Mouse (Mus musculus): ENCODE measurements around the gene Ppih. TPM values are rescaled to one million over a fixed set of nuclear protein-coding genes. Genes with fewer than 3 reads are reported as not detected.
A peak's percentile ranks its signal among the peaks of the same experiment; 100 is the strongest.

The Ppih gene
- 118 and 146 TPM in 2 replicates for total RNA-seq (2017)

DNA sequence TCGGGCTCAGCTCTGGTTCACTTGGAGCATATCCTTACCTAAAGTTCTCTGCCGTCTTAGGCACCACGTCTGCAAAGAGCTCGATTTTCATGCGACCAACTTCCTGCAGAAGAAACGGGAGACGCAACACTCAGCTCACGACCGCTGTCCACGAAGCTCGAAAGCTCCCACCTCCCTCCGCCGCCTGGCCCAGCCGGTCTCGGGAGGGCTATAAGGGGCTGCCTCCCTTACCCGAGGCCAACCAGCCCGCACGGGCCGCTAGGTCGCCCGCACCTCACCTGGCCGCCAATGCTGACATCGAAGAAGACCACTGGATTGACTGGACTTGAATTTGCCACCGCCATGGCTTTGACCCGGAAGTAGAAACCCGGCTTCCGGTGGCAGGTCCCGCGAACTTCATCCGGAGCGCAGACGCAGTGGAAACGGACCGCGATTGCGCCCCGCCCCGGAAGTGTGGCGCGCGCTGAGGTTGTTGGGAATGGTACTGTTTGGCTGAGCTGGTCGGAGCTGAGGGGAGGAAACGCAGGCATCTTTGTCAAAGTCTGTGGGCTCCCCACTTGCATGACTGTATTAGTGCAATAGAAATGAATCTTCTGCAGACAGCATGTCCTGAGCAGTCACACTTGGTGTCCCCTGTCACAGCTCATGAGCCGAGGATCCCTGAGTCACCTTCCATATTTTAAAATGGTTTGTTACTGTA, at the start of gene Ppih:
Gene Ppih, minus strand, starts transcription at position 416 of the 700 bp plus-strand sequence.
- ATAC-seq (replicated peaks; ENCODE audit: low read depth, poor library complexity, severe bottlenecking) = peak; percentile 100

DNA sequence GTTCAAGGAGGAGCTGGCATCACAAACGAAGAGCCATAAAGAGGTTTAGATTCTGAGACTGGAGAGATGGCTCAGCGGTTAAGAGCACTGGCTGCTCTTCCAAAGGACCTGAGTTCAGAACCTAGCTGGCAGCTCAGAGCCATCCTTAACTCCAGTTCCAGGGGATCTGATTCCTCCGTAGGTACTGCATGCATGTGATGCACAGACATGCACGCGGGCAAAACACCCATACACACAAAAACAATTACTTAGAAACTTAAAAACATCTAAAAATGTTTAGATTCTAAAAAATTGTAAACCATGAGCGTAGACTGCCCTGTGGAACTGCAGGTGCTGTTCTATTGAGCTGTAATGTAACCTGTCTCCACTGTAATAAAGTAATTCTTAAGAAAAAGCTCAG, 49.1 kb upstream of the Ppih start:
- ATAC-seq (replicated peaks; ENCODE audit: low read depth, poor library complexity, severe bottlenecking) = no peak

DNA sequence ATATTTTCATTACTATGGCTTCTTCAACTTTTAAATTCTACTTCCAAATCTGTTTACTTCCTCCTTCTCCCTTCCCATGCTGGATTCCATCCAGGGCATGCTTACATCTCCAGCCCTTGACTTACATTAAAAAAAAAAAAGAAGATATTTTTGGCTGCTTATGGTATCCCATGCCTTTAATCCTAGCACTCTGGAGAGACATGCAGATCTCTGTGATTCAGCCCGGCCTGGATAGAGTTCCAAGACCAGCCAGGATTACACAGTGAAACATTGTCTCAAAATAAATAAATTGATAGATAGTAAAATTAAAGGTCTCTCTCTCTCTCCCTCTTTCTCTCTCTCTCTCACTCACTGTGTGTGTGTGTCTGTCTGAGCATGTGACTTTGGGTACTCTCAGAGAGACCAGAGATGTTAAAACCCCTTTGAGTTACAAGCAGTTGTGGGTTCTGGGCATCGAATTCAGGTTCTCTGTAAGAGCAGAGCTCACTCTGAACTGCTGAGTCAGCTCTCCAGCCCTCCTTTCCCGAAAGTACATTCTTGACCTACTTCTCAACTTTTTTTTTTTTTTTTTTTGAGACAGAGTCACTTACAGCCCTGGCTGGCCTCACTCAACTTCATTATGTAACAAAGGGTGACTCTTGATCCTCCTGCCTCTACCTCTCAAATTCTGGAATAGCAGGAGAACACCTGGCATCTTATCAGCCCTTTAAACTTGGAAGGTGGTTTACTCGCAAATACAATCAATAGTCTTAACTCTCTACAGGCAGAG, 46.6 kb upstream of the Ppih start:
- no peak for ATAC-seq (replicated peaks; ENCODE audit: low read depth, poor library complexity, severe bottlenecking)

DNA sequence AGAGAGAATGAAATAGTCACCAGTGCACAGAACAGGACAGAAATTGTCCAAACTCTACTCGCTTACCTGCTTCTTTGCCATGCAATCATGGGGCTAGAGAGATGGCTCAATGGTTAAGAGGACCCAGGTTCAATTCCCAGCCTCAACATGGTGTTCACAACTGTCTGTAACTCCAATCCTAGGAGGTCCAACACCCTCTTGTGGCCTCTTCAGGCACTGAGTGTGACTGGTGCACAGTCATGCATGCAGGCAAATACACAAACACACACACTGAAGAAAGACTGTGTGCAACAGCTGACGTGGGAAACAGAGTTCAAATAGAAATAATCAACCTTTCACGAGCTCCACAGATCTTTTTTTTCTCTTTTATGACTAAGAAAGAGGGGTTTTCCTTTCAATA, 41.9 kb upstream of the Ppih start:
- no peak for ATAC-seq (replicated peaks; ENCODE audit: low read depth, poor library complexity, severe bottlenecking)

DNA sequence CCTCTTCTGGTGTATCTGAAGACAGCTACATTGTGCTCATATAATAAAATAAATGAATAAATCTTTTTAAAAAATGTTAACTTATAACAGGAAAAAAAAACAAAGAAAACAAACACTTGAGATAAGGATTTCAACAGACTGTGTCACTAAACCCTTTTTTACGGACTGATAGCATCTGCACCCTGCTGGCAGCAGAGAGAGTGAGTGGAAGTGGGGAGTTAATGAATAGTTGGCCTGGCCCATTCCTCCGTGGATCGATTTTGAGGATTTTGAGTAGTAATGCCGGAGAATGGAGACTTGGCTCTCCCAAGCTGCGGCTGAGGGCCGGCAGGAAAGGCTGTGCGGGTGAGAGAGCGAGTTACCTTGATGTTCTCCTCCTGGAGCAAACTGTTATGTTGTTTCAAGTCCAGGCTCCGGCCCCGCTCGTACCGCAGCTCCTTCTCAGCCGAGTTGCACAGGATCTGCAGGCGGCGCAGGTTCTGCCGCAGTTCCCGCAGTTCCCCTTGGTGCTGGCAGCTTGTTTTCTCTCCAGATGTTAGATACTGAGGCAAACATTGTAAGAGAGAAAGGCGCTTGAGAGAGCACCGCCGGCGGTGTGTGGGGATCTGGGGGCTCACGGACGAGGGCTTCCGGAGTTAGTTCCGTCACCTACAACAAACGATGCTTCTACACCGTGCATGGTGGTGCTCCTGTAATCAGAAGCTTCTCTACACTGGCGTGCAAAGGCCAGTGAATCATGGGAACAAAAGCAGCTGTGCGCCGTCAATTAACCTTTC, 39.0 kb upstream of the Ppih start:
- peak; percentile 56 for ATAC-seq (replicated peaks; ENCODE audit: low read depth, poor library complexity, severe bottlenecking)

DNA sequence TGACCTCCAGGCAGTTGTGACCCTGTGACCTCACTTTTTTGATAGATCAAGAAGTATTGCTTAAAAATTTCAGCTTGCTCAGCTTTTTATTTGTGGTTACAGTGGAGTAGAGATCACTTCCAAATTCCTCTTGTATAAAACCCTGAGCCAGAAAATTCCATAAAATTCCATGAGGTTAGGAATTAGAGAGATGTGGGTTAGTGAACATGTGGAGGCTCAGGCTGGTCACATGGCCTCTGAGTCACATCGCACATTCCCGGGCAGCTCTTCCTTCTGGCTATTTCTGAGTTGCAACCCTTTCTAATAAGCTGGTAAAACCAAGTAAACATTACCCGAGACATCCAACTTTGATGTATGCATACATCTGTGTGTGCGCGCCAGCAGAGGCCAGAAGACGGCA, 25.2 kb upstream of the Ppih start:
- ATAC-seq (replicated peaks; ENCODE audit: low read depth, poor library complexity, severe bottlenecking) = no peak

DNA sequence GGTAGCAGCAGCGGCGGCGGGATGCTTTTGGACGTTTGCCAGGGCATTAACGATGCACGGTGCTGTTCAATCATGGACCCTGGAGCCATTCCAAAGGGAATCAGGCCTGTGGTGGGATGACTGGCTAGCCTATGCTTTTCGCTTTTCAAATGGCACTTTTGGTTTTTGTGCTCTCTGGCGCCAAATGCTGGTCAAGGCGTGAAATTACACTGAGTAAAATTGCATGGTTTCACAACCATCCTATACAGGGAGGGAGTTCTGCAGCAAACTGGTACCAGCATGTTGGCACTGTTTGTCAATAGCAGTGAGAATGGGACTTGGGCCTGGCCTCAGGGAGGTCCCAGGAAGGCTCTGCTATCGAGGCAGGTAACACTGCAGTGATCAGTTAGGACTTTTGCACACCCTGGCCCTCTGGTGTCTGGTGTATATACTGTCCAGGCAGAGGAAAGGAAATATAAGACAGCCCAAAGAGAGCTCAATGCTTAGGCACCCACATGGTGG, 18.6 kb upstream of the Ppih start:
- peak; percentile 86 for ATAC-seq (replicated peaks; ENCODE audit: low read depth, poor library complexity, severe bottlenecking)

DNA sequence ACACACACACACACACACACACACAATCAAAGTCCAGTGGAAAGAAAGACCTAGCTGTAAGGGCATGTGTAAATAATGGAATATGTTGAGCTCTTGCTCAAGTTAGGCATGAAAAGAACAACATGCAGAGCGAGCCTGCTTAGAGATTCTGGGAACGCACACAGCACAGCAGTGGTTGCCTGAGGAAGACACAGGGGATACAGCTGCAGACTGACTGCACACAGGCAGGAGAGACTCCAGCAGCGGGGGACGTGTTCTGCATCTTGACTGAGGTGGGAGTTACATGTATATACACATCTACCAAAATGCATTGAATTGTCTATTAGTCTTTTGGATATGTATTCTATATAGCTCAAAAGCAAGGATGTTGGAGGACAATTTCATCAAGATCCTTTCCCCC, 18.1 kb upstream of the Ppih start:
- no peak for ATAC-seq (replicated peaks; ENCODE audit: low read depth, poor library complexity, severe bottlenecking)

DNA sequence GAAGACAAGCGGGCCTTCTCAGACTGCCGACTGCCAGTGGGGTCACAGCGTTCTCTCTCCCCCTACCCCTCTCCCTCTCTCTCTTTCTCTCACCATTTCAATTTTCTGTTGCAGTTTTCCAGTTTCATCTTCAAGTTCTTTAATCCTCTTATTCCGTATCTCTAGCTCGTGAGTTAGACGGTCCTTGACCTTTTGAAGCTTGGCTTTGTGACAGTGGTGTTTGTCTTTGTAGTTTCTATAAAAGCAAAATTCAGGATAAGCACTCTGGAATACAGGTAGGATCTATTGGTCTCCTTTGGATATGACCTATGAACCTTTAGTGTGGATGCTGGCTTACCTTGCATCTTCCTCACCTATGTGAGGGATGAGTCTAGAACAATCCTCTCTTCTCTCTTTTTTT, 13.1 kb upstream of the Ppih start:
- ATAC-seq (replicated peaks; ENCODE audit: low read depth, poor library complexity, severe bottlenecking) = no peak

DNA sequence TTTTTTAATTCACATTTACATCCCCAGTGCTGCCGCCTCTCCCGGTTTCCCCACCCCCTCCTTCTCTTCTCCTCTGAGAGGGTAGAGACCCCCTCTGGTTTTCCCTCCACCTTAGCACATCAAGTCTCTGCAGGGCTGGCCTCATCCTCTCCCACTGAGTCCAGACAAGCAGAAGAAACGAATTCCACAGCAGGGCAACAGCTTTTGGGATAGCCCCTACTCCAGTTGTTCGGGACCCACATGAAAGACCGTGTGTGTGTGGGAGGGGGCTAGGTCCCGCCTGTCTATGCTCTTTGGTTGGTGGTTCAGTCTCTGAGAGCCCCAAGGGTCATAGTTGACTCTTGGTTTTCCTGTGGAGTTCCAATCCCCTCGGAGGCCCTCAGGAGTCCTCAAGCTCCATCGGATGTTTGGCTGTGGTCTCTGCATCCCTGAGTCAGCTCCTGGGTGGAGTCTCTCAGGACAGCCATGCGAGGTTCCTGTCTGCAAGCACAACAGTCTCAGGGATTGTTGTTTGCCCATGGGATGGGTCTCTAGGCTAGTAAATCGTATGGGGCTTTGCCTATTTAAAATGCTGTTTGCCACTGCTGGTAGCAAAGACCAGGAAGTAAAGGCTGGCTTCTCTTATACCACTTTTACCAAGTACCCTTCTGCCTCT, 677 bp upstream of the Ppih start:
- no peak for ATAC-seq (replicated peaks; ENCODE audit: low read depth, poor library complexity, severe bottlenecking)

DNA sequence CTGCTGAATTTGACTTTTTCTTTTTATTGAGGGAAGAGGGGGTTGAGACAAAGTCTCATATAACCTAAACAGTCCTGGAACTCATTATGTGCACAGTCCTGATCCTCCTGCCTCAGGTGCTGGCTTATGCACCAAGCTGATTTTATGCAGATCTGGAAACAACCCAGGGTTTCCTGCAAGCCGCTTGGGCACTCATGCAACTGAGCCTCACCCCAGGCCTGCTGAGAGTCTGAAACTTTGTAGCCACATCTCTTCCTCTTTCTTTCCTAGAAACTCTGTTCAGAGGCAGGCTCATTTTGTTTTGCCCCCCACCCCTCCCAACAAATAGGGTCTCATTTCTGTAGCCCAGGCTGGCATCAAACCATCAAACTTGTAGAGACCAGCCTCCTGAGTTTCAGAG, 6.6 kb downstream of the Ppih start:
- ATAC-seq (replicated peaks; ENCODE audit: low read depth, poor library complexity, severe bottlenecking) = no peak

DNA sequence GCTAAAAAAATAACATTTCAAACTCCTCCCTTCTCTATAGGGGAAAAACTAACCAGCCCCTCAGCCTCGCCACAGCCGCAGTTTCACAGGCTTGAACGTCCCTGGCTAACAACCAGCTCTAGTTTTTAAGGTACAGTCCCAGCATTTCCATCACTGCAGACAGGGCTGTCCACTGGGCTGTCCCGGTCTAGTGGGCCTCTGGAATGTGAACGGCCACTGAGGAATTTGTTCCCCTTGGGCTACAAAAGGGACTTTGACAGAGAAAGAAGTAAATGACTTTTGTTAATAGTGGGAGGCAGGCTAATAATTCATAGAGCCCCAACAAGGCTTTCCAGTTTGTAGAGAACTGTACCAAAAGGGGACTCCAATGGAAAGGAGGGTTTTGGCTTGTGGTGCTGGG, 14.9 kb downstream of the Ppih start:
- ATAC-seq (replicated peaks; ENCODE audit: low read depth, poor library complexity, severe bottlenecking) = no peak

DNA sequence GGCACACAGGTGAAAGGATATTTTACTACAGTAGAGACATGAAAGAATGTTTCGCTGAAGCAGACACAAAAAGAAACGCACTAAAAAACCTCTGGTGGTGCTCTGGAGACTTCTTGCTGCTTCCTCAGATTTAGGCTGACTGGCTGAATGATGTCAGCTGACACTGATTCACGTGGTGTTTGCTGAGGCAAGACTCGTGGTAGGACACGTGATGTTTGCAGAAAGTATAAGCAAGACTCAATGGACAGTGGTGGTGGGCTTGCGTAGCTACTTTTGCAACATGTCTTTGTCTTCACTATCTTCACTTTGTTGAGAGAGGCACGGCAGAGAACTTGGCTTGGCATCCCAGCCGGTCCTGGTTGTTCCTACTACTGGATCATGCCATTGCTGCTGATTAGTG, 17.1 kb downstream of the Ppih start:
- no peak for ATAC-seq (replicated peaks; ENCODE audit: low read depth, poor library complexity, severe bottlenecking)

DNA sequence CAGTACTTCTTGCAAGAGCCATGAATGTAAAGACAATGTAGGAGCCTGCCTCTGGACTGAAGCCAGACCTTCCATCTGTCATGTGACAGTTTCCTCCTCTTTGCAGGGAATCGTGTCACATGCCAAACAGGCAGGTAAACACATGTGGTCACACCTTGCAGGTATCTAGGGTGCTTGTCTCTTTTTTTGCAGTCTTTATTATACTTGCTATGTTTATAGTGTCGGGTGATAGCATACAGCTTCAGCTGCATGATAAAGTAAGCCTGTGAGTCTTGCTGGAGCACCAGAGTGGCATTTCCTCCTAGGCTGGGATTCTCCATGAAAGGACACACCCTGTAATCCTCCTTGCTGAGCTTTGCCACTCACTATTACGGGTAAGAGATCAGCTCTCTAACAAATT, 18.6 kb downstream of the Ppih start:
- no peak for ATAC-seq (replicated peaks; ENCODE audit: low read depth, poor library complexity, severe bottlenecking)

DNA sequence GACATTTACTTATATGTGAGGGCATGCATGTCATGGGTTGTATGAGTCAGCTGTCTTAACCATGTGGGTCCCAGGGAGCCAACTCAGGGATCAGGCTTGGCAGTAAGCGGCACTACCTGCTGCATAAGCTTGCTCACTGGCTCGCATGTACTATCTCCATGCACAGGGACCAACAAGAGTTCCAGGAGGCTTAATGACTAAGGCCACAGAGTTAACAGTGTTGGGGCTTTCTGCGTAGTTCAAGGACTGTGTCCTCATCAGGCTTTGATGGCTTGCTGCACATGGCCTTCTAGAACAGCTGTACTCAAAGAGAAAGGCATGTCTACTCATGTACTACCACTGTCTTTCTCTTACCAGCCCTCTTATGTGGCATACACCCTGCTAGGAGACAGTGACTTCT, 19.6 kb downstream of the Ppih start:
- no peak for ATAC-seq (replicated peaks; ENCODE audit: low read depth, poor library complexity, severe bottlenecking)

DNA sequence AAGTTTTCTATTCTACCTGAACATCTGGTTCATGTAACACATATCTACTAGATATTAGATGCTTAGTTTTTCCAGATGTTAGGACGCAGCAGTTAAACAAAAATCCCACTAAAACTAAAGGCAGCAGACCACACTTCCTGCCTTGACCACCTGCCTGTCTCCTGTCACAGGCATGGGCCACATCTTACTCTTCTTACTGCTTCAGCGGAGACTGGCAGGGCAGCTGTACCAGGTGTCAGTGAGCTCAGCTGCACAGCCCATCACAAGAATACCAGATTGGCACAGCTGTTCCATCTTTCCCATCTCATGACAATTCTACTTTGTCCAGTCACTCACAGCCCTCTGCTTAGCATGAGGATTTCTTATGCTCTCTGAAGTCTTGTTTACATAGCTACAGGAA, 23.0 kb downstream of the Ppih start:
- ATAC-seq (replicated peaks; ENCODE audit: low read depth, poor library complexity, severe bottlenecking) = no peak

DNA sequence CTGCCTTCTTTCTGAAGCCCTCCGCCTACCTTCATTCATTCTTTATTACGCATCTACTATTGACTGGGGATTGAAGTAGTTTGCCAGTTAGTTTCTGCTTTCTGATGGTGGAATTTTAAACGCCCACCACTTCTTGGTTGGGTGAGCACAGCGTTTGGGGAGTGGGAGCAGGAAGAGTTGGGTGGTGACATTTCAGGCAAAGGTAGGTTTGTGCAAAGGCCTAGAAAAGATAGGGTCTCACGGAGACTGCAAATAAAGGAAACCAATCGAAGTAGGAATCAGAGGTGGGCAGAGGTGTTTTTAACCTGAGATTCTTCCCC, 25.3 kb downstream of the Ppih start:
- ATAC-seq (replicated peaks; ENCODE audit: low read depth, poor library complexity, severe bottlenecking) = no peak

DNA sequence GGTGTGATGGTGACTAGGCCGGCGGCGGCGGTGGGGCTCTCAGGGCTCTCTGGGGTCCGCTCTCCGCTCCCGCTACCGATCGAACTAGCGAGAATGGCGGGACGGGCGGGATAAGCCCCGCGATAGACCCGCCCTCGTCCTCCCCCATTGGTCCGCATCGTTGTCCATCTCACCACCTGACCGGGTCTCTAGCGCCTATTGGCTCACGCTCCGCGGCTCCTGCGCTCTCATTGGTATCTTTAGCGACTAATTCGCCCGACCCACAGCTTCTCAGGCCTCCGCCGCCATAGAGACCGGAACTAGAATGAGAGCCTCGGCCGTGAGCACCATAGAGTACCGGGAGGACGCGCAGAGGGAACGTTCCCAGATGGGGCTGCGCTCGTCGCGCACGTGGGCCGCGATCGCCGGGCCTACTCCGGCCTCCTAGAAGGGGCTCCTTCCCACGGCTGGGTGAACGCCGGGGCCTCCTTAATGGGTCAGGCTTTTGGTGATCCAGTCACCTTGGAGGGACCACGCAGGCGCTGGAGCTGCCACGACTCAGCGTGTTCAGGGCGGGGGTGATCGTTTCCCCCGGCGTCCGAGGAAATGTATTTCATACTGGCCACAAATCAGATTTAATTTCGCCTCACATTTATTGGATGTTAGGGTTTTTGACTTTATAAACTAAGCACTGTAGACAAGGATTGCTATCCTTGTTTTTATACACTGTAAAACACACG, 25.8 kb downstream of the Ppih start, which contains the start of gene Ybx1:
Gene Ybx1, minus strand, starts transcription at position 190 of the 719 bp plus-strand sequence.
- ATAC-seq (replicated peaks; ENCODE audit: low read depth, poor library complexity, severe bottlenecking) = peak; percentile 97

DNA sequence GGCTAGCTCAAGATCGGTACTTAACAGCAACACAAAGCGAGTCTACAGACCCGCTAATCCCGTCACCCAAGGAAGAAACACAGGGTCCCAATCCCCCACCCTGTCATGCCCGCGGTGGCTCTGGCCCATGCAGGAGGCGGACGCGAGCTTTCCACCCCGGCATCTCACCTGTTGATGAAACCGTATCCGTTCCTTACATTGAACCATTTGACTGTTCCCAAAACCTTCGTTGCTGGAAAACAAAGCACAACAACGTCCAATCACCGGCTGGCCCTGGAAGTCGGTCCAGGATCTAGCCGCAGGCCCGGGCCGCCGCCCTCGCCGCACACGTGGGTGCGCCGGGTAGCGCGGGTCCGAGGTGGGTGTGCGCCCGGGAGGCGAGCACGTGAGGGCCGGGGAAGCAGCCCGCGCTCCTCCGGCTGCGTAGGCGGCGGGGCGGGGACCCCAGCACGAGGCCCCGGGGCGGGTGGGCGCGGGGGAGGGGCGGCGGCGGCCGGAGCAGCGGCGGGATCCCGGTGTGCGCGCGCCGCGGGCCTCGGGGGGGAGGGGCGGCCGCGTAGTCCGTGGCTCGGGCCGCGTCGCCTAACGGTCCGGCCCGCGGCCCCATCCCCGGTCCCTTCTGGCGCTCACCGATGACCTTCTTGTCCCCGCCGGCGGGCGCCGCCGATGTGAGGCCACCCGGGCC, 26.6 kb downstream of the Ppih start:
- no peak for ATAC-seq (replicated peaks; ENCODE audit: low read depth, poor library complexity, severe bottlenecking)
